Mouse (Mus musculus) heart, embryonic 15.5 days (tissue): ENCODE data around the gene Kif1c. TPM values are rescaled to one million over a fixed set of nuclear protein-coding genes. Genes with fewer than 3 reads are reported as not detected.

Source experiments
- ATAC-seq: fragments of 200-750 bp; cut with Nextera tagmentation; replicated peaks from 2 replicates; pipeline ENCODE4 v1.8.0; 2017; ENCODE audit warnings: low read depth, moderate TSS enrichment; ENCODE audit not compliant: insufficient number of reproducible peaks, insufficient read depth, low FRiP score
- H3K27ac ChIP-seq: fragments of 300-500 bp; sonication (generic); 2 replicates; pipeline ENCODE4 v1.5.1; 2015; ENCODE audit warnings: mild to moderate bottlenecking, inconsistent platforms
- H3K27me3 ChIP-seq: fragments of 300-500 bp; sonication (generic); 2 replicates; pipeline ENCODE4 v1.6.1; 2015; ENCODE audit warnings: inconsistent platforms
- H3K36me3 ChIP-seq: fragments of 300-500 bp; sonication (generic); 2 replicates; pipeline ENCODE4 v1.6.1; 2015; ENCODE audit warnings: mild to moderate bottlenecking, inconsistent platforms
- H3K4me1 ChIP-seq: fragments of 300-500 bp; sonication (generic); replicated peaks from 2 replicates; pipeline ENCODE4 v1.6.1; 2015; ENCODE audit warnings: inconsistent platforms
- H3K4me2 ChIP-seq: fragments of 300-500 bp; sonication (generic); 2 replicates; pipeline ENCODE4 v1.6.1; 2015; ENCODE audit warnings: inconsistent platforms, mild to moderate bottlenecking, moderate library complexity
- H3K4me3 ChIP-seq: fragments of 300-500 bp; sonication (generic); 2 replicates; pipeline ENCODE4 v1.5.1; 2015; ENCODE audit warnings: mild to moderate bottlenecking, inconsistent platforms
- H3K9ac ChIP-seq: fragments of 300-500 bp; sonication (generic); 2 replicates; pipeline ENCODE4 v1.6.1; 2015; ENCODE audit warnings: mild to moderate bottlenecking, inconsistent platforms
- H3K9me3 ChIP-seq: fragments of 300-500 bp; sonication (generic); replicated peaks from 2 replicates; pipeline ENCODE4 v1.6.1; 2016; ENCODE audit warnings: inconsistent platforms
- whole genome bisulfite sequencing: fragments of 180-500 bp; shearing (Covaris S2); methylation state at CpG from one replicate; pipeline ENCODE4 v1.1.7; 2015; ENCODE audit warnings: mixed read lengths; 5-methylcytosine and 5-hydroxymethylcytosine counted together
- polyA plus RNA-seq: library from polyadenylated mRNA; unstranded; fragments of >200 nt; fragmentation: Nextera tagmentation; extraction: Ambion mirVana; gene quantifications from 2 replicates; pipeline ENCODE4 v1.2.1, GENCODE M21; 2015

Kif1c gene
- polyA plus RNA-seq = 5.3 and 5.5 TPM in 2 replicates

GRCm38 (mm10) chr11:70699722-70700556 lies at the start of gene Kif1c, which contains the start of gene Inca1:
Kif1c (plus strand) TSS chr11:70700548.
Inca1 (minus strand) TSS chr11:70700155.
- peaks cover 35% of the 10 kb centered on the region for H3K4me1 ChIP-seq
- peak; percentile 88 for ATAC-seq
- no peaks in the 10 kb centered on the region for H3K27me3 ChIP-seq
- peak within 1 kb of the TSS; percentile 89 for H3K4me2 ChIP-seq
- under 1% methylated on average over 69 of the region's 69 CpGs for WGBS
- H3K27ac ChIP-seq = peak within 1 kb of the TSS; percentile 96
- H3K4me3 ChIP-seq = peak within 1 kb of the TSS; percentile 91
- peak within 1 kb of the TSS; percentile 98 for H3K9ac ChIP-seq
- no peaks in the 10 kb centered on the region for H3K9me3 ChIP-seq
- peaks cover 19% of the 10 kb centered on the region for H3K36me3 ChIP-seq

- Histone ChIP-seq H3K4me1 (peaks cover 63% of the 10 kb centered on the region), H3K27ac (peak overlapping the region; percentile 28; the same call in 1 of the 2 replicates), H3K36me3 (peaks cover 37% of the 10 kb centered on the region), H3K4me2 (peak overlapping the region; percentile 93), H3K9ac (no peak overlapping the region), H3K9me3 (no peaks in the 10 kb centered on the region), H3K27me3 (no peaks in the 10 kb centered on the region), H3K4me3 (0 out of 2 replicates have a peak overlapping the region, but pooled peaks have one; percentile 6)
- no peak for ATAC-seq
- WGBS = 43% methylated on average over 2 of the region's 2 CpGs
Observed at GRCm38 (mm10) chr11:70651391-70651790, 49.0 kb upstream of the Kif1c start.

GRCm38 (mm10) chr11:70652029-70652883 lies 48.1 kb upstream of the Kif1c start:
- H3K9me3 ChIP-seq = no peaks in the 10 kb centered on the region
- H3K4me3 ChIP-seq = peak overlapping the region; percentile 98
- peaks cover 72% of the 10 kb centered on the region for H3K4me1 ChIP-seq
- 47% methylated on average over 12 of the region's 12 CpGs for WGBS
- peak overlapping the region; percentile 100 for H3K9ac ChIP-seq
- H3K36me3 ChIP-seq = peaks cover 37% of the 10 kb centered on the region
- no peak for ATAC-seq
- H3K27me3 ChIP-seq = no peaks in the 10 kb centered on the region
- peak overlapping the region; percentile 93 for H3K4me2 ChIP-seq
- peak overlapping the region; percentile 99 for H3K27ac ChIP-seq

- 34% methylated on average over 6 of the region's 6 CpGs for WGBS
- H3K27me3 ChIP-seq = no peaks in the 10 kb centered on the region
- no peak for ATAC-seq
- H3K4me3 ChIP-seq = peak overlapping the region; percentile 98
- peaks cover 37% of the 10 kb centered on the region for H3K36me3 ChIP-seq
- peak overlapping the region; percentile 93 for H3K4me2 ChIP-seq
- peak overlapping the region; percentile 100 for H3K9ac ChIP-seq
- H3K4me1 ChIP-seq = peaks cover 74% of the 10 kb centered on the region
- H3K27ac ChIP-seq = peak overlapping the region; percentile 99
- H3K9me3 ChIP-seq = no peaks in the 10 kb centered on the region
Observed at GRCm38 (mm10) chr11:70652884-70653344, 47.4 kb upstream of the Kif1c start.

- Histone ChIP-seq H3K36me3 (peaks cover 37% of the 10 kb centered on the region), H3K9ac (peak overlapping the region; percentile 100), H3K4me3 (peak overlapping the region; percentile 98), H3K4me1 (peaks cover 74% of the 10 kb centered on the region), H3K9me3 (no peaks in the 10 kb centered on the region), H3K27me3 (no peaks in the 10 kb centered on the region), H3K4me2 (peak overlapping the region; percentile 93), H3K27ac (peak overlapping the region; percentile 99)
- ATAC-seq = peak; percentile 27
- WGBS = under 1% methylated on average over 60 of the region's 63 CpGs
Observed at GRCm38 (mm10) chr11:70653345-70654197, 46.8 kb upstream of the Kif1c start.

GRCm38 (mm10) chr11:70654198-70654922 lies 46.0 kb upstream of the Kif1c start, which contains the start of gene Pfn1:
Pfn1 (minus strand) TSS chr11:70654644.
- Histone ChIP-seq H3K4me2 (peak within 1 kb of the TSS; percentile 93), H3K9me3 (no peaks in the 10 kb centered on the region), H3K36me3 (peaks cover 35% of the 10 kb centered on the region), H3K27me3 (no peaks in the 10 kb centered on the region), H3K9ac (peak within 1 kb of the TSS; percentile 100), H3K27ac (peak within 1 kb of the TSS; percentile 99), H3K4me3 (peak within 1 kb of the TSS; percentile 98), H3K4me1 (peaks cover 73% of the 10 kb centered on the region)
- WGBS = under 1% methylated on average over 58 of the region's 61 CpGs
- ATAC-seq = peak; percentile 21

- H3K4me2 ChIP-seq = peak overlapping the region; percentile 93
- H3K4me1 ChIP-seq = peaks cover 67% of the 10 kb centered on the region
- WGBS = 0% methylated on average over 38 of the region's 48 CpGs
- no peaks in the 10 kb centered on the region for H3K27me3 ChIP-seq
- H3K27ac ChIP-seq = peak overlapping the region; percentile 99
- peak overlapping the region; percentile 98 for H3K4me3 ChIP-seq
- peak; percentile 33 for ATAC-seq
- no peaks in the 10 kb centered on the region for H3K9me3 ChIP-seq
- peak overlapping the region; percentile 100 for H3K9ac ChIP-seq
- peaks cover 28% of the 10 kb centered on the region for H3K36me3 ChIP-seq
Observed at GRCm38 (mm10) chr11:70654923-70655570, 45.3 kb upstream of the Kif1c start.

GRCm38 (mm10) chr11:70655571-70656455 lies 44.5 kb upstream of the Kif1c start:
- peak; percentile 5; the same call in 1 of the 2 replicates for ATAC-seq
- Histone ChIP-seq H3K4me2 (peak overlapping the region; percentile 93), H3K27ac (peak overlapping the region; percentile 99), H3K4me3 (peak overlapping the region; percentile 98), H3K4me1 (peaks cover 66% of the 10 kb centered on the region), H3K9ac (peak overlapping the region; percentile 100), H3K36me3 (peaks cover 27% of the 10 kb centered on the region), H3K27me3 (no peaks in the 10 kb centered on the region), H3K9me3 (no peaks in the 10 kb centered on the region)
- WGBS = under 1% methylated on average over 59 of the region's 61 CpGs

GRCm38 (mm10) chr11:70656456-70656927 lies 43.9 kb upstream of the Kif1c start:
- no peaks in the 10 kb centered on the region for H3K27me3 ChIP-seq
- peak; percentile 38 for ATAC-seq
- peak overlapping the region; percentile 93 for H3K4me2 ChIP-seq
- peaks cover 67% of the 10 kb centered on the region for H3K4me1 ChIP-seq
- H3K9ac ChIP-seq = peak overlapping the region; percentile 100
- H3K27ac ChIP-seq = peak overlapping the region; percentile 99
- no peaks in the 10 kb centered on the region for H3K9me3 ChIP-seq
- WGBS = 4% methylated on average over 16 of the region's 16 CpGs
- H3K4me3 ChIP-seq = peak overlapping the region; percentile 98
- H3K36me3 ChIP-seq = peaks cover 26% of the 10 kb centered on the region
